In genomic region chr16:18568599-18568998, GRCm38 (mm10) we compare ENCODE assay signal across 34 mouse cellular contexts. TPM values are rescaled to one million over a fixed set of nuclear protein-coding genes. Genes with fewer than 3 reads are reported as not detected.
"Had no signal": no experiment of that assay in that cellular context is flagged by ENCODE, and none has a peak within 500 bp of the region (broad histone marks: within the 10 kb centered on the region; RNA-seq: fewer than 3 reads in every experiment).

No protein-coding gene starts in this region.

- H3K9ac ChIP-seq: heart, embryonic 12.5 days; heart, embryonic 13.5 days; heart, embryonic 15.5 days; hindbrain, embryonic 12.5 days; hindbrain, embryonic 13.5 days; hindbrain, embryonic 14.5 days; hindbrain, embryonic 15.5 days; intestine, embryonic 15.5 days; kidney, embryonic 15.5 days had no signal

- H3K4me1 ChIP-seq: heart, embryonic 12.5 days; hindbrain, embryonic 12.5 days; hindbrain, embryonic 15.5 days; intestine, embryonic 15.5 days; kidney, embryonic 15.5 days had no signal

- H3K27ac ChIP-seq: heart, embryonic 13.5 days; heart, embryonic 15.5 days; hindbrain, embryonic 10.5 days; hindbrain, embryonic 12.5 days; hindbrain, embryonic 13.5 days; hindbrain, embryonic 14.5 days; hindbrain, embryonic 15.5 days; hindbrain, postnatal 0 days; intestine, embryonic 15.5 days; kidney, embryonic 15.5 days; kidney, postnatal 0 days; layer of hippocampus, adult 2 months; left cerebral cortex, adult 2 months had no signal

- H3K27me3 ChIP-seq: hindbrain, embryonic 12.5 days; hindbrain, embryonic 13.5 days; hindbrain, embryonic 15.5 days; intestine, embryonic 15.5 days; kidney, embryonic 15.5 days had no signal

- ATAC-seq: hindbrain, embryonic 16.5 days; hindbrain, postnatal 0 days; inflammation-experienced regulatory T-cells, adult 6 months; intestine, embryonic 15.5 days; intestine, embryonic 16.5 days; intestine, postnatal 0 days had no signal

- H3K9me3 ChIP-seq: heart, embryonic 13.5 days; heart, embryonic 15.5 days; hindbrain, embryonic 10.5 days; hindbrain, embryonic 12.5 days; hindbrain, embryonic 13.5 days; hindbrain, embryonic 15.5 days; intestine, embryonic 15.5 days; kidney, embryonic 15.5 days had no signal

- H3K4me3 ChIP-seq: heart, embryonic 12.5 days; heart, embryonic 13.5 days; heart, embryonic 15.5 days; hindbrain, embryonic 10.5 days; hindbrain, embryonic 12.5 days; hindbrain, embryonic 13.5 days; hindbrain, embryonic 15.5 days; intestine, embryonic 15.5 days; kidney, embryonic 15.5 days; layer of hippocampus, adult 2 months; left cerebral cortex, adult 2 months had no signal

- DNase-seq: heart, postnatal 10 days; heart, postnatal 14 days; heart, postnatal 36 days; heart, postnatal 4 days; kidney, adult 11 months; kidney, adult 18-20 months; kidney, adult 2 months; kidney, adult 8-10 months; kidney, adult 9 months; kidney, postnatal 10 days; kidney, postnatal 14 days; kidney, postnatal 25 days; kidney, postnatal 36 days; kidney, postnatal 4 days; layer of hippocampus, adult 9-11 months; layer of hippocampus, postnatal 36 days had no signal

- H3K4me2 ChIP-seq: heart, embryonic 12.5 days; heart, embryonic 13.5 days; heart, embryonic 15.5 days; hindbrain, embryonic 12.5 days; hindbrain, embryonic 13.5 days; hindbrain, embryonic 14.5 days; hindbrain, embryonic 15.5 days; intestine, embryonic 15.5 days; kidney, embryonic 15.5 days had no signal

- H3K36me3 ChIP-seq: heart, embryonic 12.5 days; heart, embryonic 13.5 days; heart, embryonic 15.5 days; hindbrain, embryonic 12.5 days; hindbrain, embryonic 15.5 days; intestine, embryonic 15.5 days; kidney, embryonic 15.5 days had no signal

RNA-seq across cellular contexts. Expression of gene Tbx1, which starts 21.9 kb away (rescaled TPM):
- polyA plus RNA-seq: inflammation-experienced regulatory T-cells, adult 6 months had no signal

RNA-seq across cellular contexts. Expression of gene Gp1bb, which starts 53.6 kb away (rescaled TPM):
- polyA plus RNA-seq: inflammation-experienced regulatory T-cells, adult 6 months had no signal

RNA-seq across cellular contexts. Expression of gene Gm49601, which starts 57.6 kb away (rescaled TPM):
- polyA plus RNA-seq: inflammation-experienced regulatory T-cells, adult 6 months had no signal
